Mouse (Mus musculus) G1E (cell line): ENCODE measurements at regions not wholly inside any gene's neighbourhood (a gene's known extent, or its start where the extent isn't known, plus 50 kb on each side); places are given as distances from the start of the nearest gene placed in this dataset.

Source experiments
- ATAC-seq: 2 replicates; pipeline ENCODE4 v1.8.0; 2016; ENCODE audit warnings: mild to moderate bottlenecking; ENCODE audit not compliant: insufficient number of reproducible peaks, poor library complexity, low FRiP score, severe bottlenecking; ENCODE audit errors: extremely low read depth
- DNase-seq: peaks from one replicate; pipeline ENCODE4 v3.0.0; 2012; ENCODE audit warnings: low spot score
- H3K27me3 ChIP-seq: 2 replicates; pipeline ENCODE4 v1.6.1; 2012; ENCODE audit warnings: mild to moderate bottlenecking, low read length, inconsistent platforms; ENCODE audit not compliant: insufficient read depth
- H3K36me3 ChIP-seq: replicated peaks from 2 replicates; pipeline ENCODE3; 2012; ENCODE audit warnings: mild to moderate bottlenecking, inconsistent platforms
- H3K4me1 ChIP-seq: 2 replicates; pipeline ENCODE4 v1.6.1; 2012; ENCODE audit warnings: low read depth, low read length, inconsistent platforms, mixed read lengths; ENCODE audit not compliant: insufficient read depth
- H3K4me3 ChIP-seq: 2 replicates; pipeline ENCODE4 v1.5.1; 2012; ENCODE audit warnings: low read depth, mild to moderate bottlenecking, inconsistent platforms, low read length, moderate library complexity, mixed read lengths
- H3K9me3 ChIP-seq: replicated peaks from 2 replicates; pipeline ENCODE4 v1.6.1; 2012; ENCODE audit warnings: inconsistent platforms
- CTCF ChIP-seq: IDR thresholded peaks from 2 replicates; pipeline ENCODE4 v1.5.1; 2012; ENCODE audit warnings: low read depth, low read length, inconsistent platforms, mixed read lengths
- GATA1 ChIP-seq: IDR thresholded peaks from 2 replicates; pipeline ENCODE4 v1.6.1; 2012; ENCODE audit warnings: borderline replicate concordance, low read length, inconsistent platforms, mixed read lengths
- GATA2 ChIP-seq: IDR thresholded peaks from 2 replicates; pipeline ENCODE4 v1.6.1; 2012; ENCODE audit warnings: low read depth, low read length, inconsistent platforms, borderline replicate concordance
- POLR2AphosphoS5 ChIP-seq: IDR thresholded peaks from 2 replicates; pipeline ENCODE4 v1.6.1; 2012; ENCODE audit warnings: low read depth, low read length, inconsistent platforms; ENCODE audit not compliant: insufficient replicate concordance
- TAL1 ChIP-seq: conservative IDR thresholded peaks from 2 replicates; pipeline ENCODE4 v1.6.1; 2012; ENCODE audit warnings: low read depth, low read length, inconsistent platforms, mixed read lengths

DNA sequence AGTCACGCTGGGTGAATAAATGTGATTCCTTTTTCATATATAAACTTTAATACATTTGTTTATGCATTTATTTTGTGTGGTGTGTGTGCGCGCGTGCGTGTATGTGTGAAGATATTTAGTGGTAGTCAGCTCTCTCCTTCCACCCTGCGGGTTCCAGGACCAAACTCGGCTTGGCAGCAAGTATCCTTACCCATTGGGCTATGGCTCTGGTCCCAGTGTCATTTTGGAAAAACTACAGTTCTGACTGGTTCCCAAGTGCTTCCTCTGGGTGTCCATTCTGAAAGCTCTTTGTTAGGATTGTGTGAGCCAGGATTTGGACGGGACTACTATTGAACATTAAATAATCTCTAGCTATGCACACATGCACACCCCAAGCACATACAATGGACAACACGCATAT is 76.3 kb upstream of the Hk2 start:
- DNase-seq (no peak), ATAC-seq (no peak)
- Histone ChIP-seq H3K36me3 (no peaks in the 10 kb centered on the region), H3K9me3 (no peaks in the 10 kb centered on the region; the same call in 1 of the 2 replicates), H3K27me3 (peaks cover 2% of the 10 kb centered on the region), H3K4me3 (no peak overlapping the region), H3K4me1 (peaks cover 7% of the 10 kb centered on the region)
- TF ChIP-seq GATA1 (no peak), TAL1 (no peak), POLR2AphosphoS5 (no peak), CTCF (no peak), GATA2 (no peak)

DNA sequence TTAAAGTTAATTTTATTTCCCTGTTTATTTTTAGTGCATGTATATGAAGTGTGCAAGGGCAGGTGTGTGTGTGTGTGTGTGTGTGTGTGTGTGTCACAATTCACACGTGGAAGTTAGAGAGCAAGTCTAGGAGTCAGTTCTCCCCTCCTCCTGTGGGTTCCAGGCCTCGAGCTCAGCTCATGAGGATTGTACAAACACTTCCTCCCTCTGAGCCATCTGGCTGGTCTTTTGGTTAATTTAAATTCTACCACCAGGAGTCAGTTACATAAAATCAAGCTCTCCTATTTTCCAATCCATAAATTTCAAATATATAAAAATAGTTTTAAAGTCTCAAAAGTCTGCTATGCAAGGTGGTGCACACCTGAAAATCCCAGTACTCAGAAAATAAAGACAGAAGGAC is 73.3 kb upstream of the Hk2 start:
- H3K36me3 ChIP-seq: no peaks in the 10 kb centered on the region
- H3K4me3 ChIP-seq: no peak overlapping the region
- H3K27me3 ChIP-seq: no peaks in the 10 kb centered on the region; the same call in none of the 2 replicates
- ATAC-seq (no peak), DNase-seq (no peak)
- no peak for TF ChIP-seq POLR2AphosphoS5
- no peak for TF ChIP-seq GATA2
- no peak for TF ChIP-seq GATA1
- no peak for TF ChIP-seq CTCF
- TF ChIP-seq TAL1: no peak
- H3K9me3 ChIP-seq: no peaks in the 10 kb centered on the region; the same call in 1 of the 2 replicates
- peaks cover 14% of the 10 kb centered on the region for H3K4me1 ChIP-seq

DNA sequence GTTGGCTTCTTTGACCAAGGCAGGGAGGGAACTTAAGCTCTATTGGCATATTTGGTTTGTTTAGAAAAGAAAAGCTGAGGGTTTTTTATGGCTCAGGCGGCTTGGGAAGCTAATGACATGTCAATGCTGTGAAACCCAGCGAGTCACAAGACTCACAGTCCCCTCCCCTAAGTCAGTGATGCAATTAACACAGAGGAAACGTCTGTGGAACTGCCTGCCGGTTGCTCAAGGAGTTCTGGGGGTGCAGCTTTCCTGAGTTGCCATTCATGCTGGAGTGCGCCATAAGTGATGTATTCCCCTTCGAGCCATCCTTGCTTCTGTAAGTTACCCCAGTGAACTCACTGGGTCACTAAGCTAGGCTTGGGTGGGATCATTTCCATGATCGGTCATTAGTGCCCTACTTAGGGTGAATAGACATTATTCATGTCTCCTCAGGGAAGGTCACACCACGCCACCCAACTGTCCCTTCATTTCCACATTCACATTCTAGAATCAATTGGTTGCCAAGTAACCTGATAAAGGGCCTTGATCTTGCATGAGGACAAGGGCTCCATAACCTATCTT is 72.4 kb upstream of the Hk2 start:
- H3K27me3 ChIP-seq: no peaks in the 10 kb centered on the region; the same call in none of the 2 replicates
- ATAC-seq: no peak
- no peak for DNase-seq
- H3K4me3 ChIP-seq: no peak overlapping the region
- H3K9me3 ChIP-seq: no peaks in the 10 kb centered on the region; the same call in 1 of the 2 replicates
- no peaks in the 10 kb centered on the region for H3K36me3 ChIP-seq
- peaks cover 15% of the 10 kb centered on the region for H3K4me1 ChIP-seq
- TF ChIP-seq CTCF (no peak), GATA2 (no peak), POLR2AphosphoS5 (no peak), GATA1 (no peak)

DNA sequence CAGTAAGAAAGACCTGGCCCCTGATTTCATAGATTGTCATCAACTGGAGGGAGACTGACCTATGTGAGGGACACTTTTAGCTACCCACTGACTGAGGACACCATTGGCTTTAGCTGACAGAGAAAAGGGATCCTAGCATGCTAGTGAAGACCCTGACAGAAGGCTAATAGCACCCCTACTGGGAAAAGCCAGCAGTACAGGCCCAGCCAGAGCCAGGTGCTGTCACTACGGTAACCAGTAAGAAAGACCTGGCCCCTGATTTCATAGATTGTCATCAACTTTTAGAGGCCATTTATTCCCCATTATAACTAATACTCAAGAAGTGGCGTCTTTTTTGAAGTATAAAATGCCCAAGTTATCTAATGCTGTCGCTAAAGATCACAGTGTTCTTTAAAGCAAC is 70.2 kb upstream of the Hk2 start:
- H3K9me3 ChIP-seq: no peaks in the 10 kb centered on the region; the same call in 1 of the 2 replicates
- H3K27me3 ChIP-seq: peaks cover 2% of the 10 kb centered on the region; the same call in 1 of the 2 replicates
- no peaks in the 10 kb centered on the region for H3K36me3 ChIP-seq
- H3K4me3 ChIP-seq: no peak overlapping the region
- peaks cover 15% of the 10 kb centered on the region for H3K4me1 ChIP-seq
- ATAC-seq: no peak
- no peak for DNase-seq
- TF ChIP-seq GATA1: no peak
- TF ChIP-seq TAL1: no peak
- TF ChIP-seq GATA2: no peak
- TF ChIP-seq POLR2AphosphoS5: no peak
- 0 out of 2 replicates have a peak, but pooled peaks have one; percentile 13 for TF ChIP-seq CTCF

DNA sequence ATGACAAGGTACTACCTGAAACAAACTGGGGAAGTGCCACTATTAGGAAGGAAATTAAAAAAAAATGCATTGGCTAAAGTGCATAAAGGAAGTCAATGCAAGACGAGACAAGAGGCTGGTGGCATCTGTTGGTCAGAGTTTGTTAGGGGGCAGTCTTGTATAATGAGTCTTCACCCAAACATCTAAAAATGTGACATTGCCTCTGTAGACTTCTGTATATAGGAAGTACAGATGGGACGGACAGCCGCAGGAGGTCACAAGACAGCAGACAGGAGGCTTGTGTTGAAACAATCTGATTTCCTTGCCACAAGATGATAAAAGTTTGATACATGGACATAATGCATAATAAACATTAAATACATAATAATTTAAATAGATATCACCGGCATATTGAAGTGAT is 69.6 kb upstream of the Hk2 start:
- Histone ChIP-seq H3K36me3 (no peaks in the 10 kb centered on the region), H3K9me3 (no peaks in the 10 kb centered on the region; the same call in 1 of the 2 replicates), H3K27me3 (peaks cover 2% of the 10 kb centered on the region; the same call in 1 of the 2 replicates), H3K4me3 (no peak overlapping the region), H3K4me1 (peaks cover 15% of the 10 kb centered on the region)
- no peak for TF ChIP-seq TAL1
- no peak for TF ChIP-seq POLR2AphosphoS5
- TF ChIP-seq GATA1: no peak
- TF ChIP-seq GATA2: no peak
- TF ChIP-seq CTCF: no peak
- no peak for DNase-seq
- ATAC-seq: no peak

DNA sequence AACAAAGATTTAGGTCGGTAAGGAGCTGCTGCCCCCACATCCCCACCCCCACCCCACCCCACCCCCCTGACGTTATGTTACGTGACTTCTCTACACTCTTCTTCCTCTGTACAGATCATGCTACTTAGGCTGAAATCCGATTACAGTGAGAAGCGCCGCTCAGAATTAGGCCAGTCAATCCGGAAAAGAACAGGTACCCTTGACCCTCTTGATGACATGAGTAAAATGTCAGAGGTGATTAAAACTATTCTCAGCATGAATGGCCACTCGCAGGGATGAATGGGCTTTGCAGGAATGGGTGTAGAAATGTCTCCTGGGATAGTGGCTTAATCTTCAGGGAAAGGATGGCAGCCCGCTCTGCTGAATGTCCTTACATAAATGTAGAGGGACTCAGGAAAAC is 63.0 kb upstream of the Hk2 start:
- Histone ChIP-seq H3K4me3 (no peak overlapping the region), H3K27me3 (peaks cover 2% of the 10 kb centered on the region; the same call in 1 of the 2 replicates), H3K36me3 (no peaks in the 10 kb centered on the region), H3K4me1 (peaks cover 6% of the 10 kb centered on the region), H3K9me3 (no peaks in the 10 kb centered on the region)
- DNase-seq (no peak), ATAC-seq (no peak)
- TF ChIP-seq TAL1 (no peak), CTCF (no peak), GATA1 (no peak), GATA2 (no peak), POLR2AphosphoS5 (no peak)
